Mouse (Mus musculus): Measurements from ENCODE around the gene Gm20479. TPM values are rescaled to one million over a fixed set of nuclear protein-coding genes. Genes with fewer than 3 reads are reported as not detected.
A peak's percentile ranks its signal among the peaks of the same experiment; 100 is the strongest.

Gene Gm20479
- not detected for polyA plus RNA-seq (2012; fragmentation: generic; extraction: Trizol)
- long read RNA-seq, experiment 1, result 0 reads
- long read RNA-seq, experiment 2, result 0 reads

DNA sequence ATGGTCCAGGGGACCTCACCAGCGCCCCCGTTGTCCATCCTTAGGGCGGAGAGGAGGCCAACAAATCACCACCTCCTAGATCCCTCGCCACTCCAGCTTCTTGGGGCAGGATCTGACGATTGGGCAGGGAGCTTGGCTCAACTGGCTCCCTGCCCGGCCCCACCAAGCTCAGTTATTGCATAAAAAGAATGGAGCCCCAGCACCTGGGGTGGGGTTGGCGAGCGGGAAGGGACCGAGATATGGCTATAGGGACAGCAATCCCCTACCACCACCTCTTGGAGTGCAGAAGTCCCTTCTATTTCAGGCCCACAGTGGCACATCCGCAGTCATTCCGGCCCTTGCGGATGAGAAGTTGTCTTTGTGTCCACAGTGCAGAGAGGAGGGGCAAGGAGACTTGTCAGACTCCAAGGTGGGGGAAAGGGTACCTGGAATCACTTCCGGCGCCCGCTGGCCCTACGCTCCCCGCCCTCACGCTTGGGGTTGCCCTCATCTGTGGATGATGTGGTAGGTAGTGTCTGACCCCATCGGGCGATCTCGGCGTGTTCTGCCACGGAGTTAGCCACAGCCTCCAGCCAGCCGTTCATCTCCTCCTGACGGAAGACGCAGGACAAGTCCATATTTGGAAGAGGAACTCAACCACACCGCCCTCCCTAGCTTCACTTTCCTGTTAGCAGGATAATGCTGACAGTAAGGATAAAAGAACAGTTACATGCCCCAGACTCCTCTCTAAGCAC lies at the start of gene Gm20479:
Gene Gm20479, minus strand, starts transcription at position 559 of the 734 bp plus-strand sequence.
- Histone ChIP-seq H3K36me3 (ENCODE audit: control insufficient read depth, insufficient read depth) (no peaks in the 10 kb centered on the region), H3ac (ENCODE audit: control insufficient read depth, insufficient read length, low read depth) (no peak within 1 kb of the TSS), H3K27me3 (ENCODE audit: control insufficient read depth, insufficient read depth, insufficient read length) (no peaks in the 10 kb centered on the region), H3K79me3 (ENCODE audit: low read depth) (peaks cover 2% of the 10 kb centered on the region), H3K79me2 (ENCODE audit: control insufficient read depth, insufficient read depth) (peaks cover 9% of the 10 kb centered on the region), H3K4me3 (ENCODE audit: insufficient read depth, poor library complexity, severe bottlenecking) (no peak within 1 kb of the TSS)
- TF ChIP-seq CTCF (IDR thresholded peaks at IDR 0.05; ENCODE audit: control insufficient read depth, insufficient read depth, insufficient read length), result no peak
- TF ChIP-seq FOSL1 (IDR thresholded peaks at IDR 0.05; ENCODE audit: insufficient read depth, low read length, poor library complexity, severe bottlenecking), result no peak
- TF ChIP-seq MYOD1 (IDR thresholded peaks at IDR 0.05; ENCODE audit: control insufficient read depth, insufficient read length, low read depth), result no peak
- TF ChIP-seq USF1 (IDR thresholded peaks at IDR 0.05; ENCODE audit: low read depth), result no peak

DNA sequence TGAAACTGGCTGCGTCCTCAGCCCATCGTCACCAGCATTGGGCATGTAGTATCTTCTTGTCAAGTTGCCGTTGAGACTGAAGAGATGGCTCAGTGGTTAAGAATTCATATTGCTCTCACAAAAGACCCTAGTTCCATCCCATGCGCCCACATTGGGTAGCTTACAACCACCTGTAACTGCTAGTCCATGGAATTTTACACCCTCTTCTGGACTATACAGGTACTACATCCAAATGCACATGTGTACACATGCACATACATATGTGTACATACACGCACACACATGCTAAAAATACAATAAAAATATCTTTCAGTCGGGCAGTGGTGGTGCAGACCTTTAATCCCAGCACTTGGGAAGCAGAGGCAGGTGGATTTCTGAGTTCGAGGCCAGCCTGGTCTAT lies 49.3 kb upstream of the Gm20479 start:
- Histone ChIP-seq H3K79me3 (ENCODE audit: low read depth) (no peaks in the 10 kb centered on the region), H3K79me2 (ENCODE audit: control insufficient read depth, insufficient read depth) (no peaks in the 10 kb centered on the region), H3ac (ENCODE audit: control insufficient read depth, insufficient read length, low read depth) (no peak overlapping the region), H3K36me3 (ENCODE audit: control insufficient read depth, insufficient read depth) (no peaks in the 10 kb centered on the region), H3K4me3 (ENCODE audit: insufficient read depth, poor library complexity, severe bottlenecking) (no peak overlapping the region), H3K27me3 (ENCODE audit: control insufficient read depth, insufficient read depth, insufficient read length) (peaks cover 20% of the 10 kb centered on the region)
- no peak for TF ChIP-seq MYOD1 (IDR thresholded peaks at IDR 0.05; ENCODE audit: control insufficient read depth, insufficient read length, low read depth)
- no peak for TF ChIP-seq MYOG (IDR thresholded peaks at IDR 0.05; ENCODE audit: control insufficient read depth, extremely low read depth, insufficient read length)
- no peak for TF ChIP-seq USF1 (IDR thresholded peaks at IDR 0.05; ENCODE audit: low read depth)
- no peak for TF ChIP-seq MAX (IDR thresholded peaks at IDR 0.05)
- no peak for TF ChIP-seq CTCF (IDR thresholded peaks at IDR 0.05; ENCODE audit: control insufficient read depth, insufficient read depth, insufficient read length)
- no peak for TF ChIP-seq CEBPB (IDR thresholded peaks at IDR 0.05; ENCODE audit: low read depth)
- no peak for TF ChIP-seq FOSL1 (IDR thresholded peaks at IDR 0.05; ENCODE audit: insufficient read depth, low read length, poor library complexity, severe bottlenecking)

DNA sequence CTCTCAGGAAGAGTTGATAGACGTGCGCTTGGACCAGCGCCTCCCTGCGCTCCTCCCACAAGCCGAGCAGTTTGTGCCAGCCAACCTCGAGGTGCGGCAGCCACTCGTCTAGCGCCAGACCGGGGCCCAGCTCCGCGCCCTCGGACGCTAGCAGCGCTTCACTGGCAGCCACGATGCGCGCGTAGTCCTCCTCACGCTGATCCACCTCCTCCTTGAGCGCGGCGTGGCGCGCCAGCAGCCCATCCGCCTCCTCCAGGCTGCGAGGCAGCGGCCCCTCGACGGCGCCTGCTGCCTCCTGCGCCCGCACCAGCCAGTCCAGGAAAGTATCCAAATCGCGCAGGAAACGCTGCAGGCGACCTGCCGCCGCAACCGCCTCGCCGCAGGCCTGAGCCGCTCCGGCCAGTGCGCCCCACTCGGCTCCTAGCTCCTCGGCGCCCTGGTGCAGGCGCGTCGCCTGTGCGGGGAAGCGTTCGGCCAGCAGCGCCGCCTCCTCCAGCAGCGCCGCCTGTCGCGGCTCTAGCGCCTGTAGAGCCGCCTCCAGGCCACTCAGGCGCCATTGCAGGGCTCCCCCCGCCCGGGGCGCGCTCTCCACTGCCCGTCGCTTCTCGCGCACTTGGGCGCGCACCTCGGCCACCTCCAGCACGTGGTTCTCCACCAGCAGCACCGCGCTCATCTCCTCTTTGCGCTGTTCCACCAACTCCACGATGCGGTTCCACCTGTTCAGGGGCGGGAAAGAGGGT lies 47.2 kb upstream of the Gm20479 start:
- TF ChIP-seq MYOG (IDR thresholded peaks at IDR 0.05; ENCODE audit: control insufficient read depth, extremely low read depth, insufficient read length), result no peak
- TF ChIP-seq FOSL1 (IDR thresholded peaks at IDR 0.05; ENCODE audit: insufficient read depth, low read length, poor library complexity, severe bottlenecking), result no peak
- TF ChIP-seq MYOD1 (IDR thresholded peaks at IDR 0.05; ENCODE audit: control insufficient read depth, insufficient read length, low read depth), result no peak
- no peak for TF ChIP-seq USF1 (IDR thresholded peaks at IDR 0.05; ENCODE audit: low read depth)
- TF ChIP-seq CEBPB (IDR thresholded peaks at IDR 0.05; ENCODE audit: low read depth), result no peak
- no peak for TF ChIP-seq MAX (IDR thresholded peaks at IDR 0.05)
- no peak for TF ChIP-seq CTCF (IDR thresholded peaks at IDR 0.05; ENCODE audit: control insufficient read depth, insufficient read depth, insufficient read length)
- peaks cover 20% of the 10 kb centered on the region for H3K27me3 ChIP-seq (ENCODE audit: control insufficient read depth, insufficient read depth, insufficient read length)
- H3K36me3 ChIP-seq (ENCODE audit: control insufficient read depth, insufficient read depth), result no peaks in the 10 kb centered on the region
- H3K79me2 ChIP-seq (ENCODE audit: control insufficient read depth, insufficient read depth), result no peaks in the 10 kb centered on the region
- no peaks in the 10 kb centered on the region for H3K79me3 ChIP-seq (ENCODE audit: low read depth)
- H3ac ChIP-seq (ENCODE audit: control insufficient read depth, insufficient read length, low read depth), result no peak overlapping the region
- no peak overlapping the region for H3K4me3 ChIP-seq (ENCODE audit: insufficient read depth, poor library complexity, severe bottlenecking)

DNA sequence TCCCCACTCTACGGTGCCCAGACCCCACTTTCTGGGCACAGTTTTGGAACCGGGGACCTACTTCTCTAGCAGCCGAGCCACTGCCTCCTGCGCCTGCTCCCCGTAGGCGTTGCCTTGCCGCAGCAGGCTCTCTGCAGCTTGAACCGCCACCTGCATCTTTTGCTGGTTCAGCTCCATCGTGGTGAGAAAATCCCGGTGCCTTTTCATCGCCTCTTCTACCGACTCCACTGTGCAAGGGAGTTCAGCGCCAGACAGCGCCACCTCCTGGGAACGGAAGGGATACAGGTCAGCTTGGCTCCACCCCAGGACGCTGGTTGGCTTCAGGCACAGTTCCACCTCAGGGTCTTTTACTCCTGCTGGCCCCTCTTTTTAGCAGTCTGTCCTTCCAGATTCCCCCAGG lies 45.5 kb upstream of the Gm20479 start:
- Histone ChIP-seq H3K4me3 (ENCODE audit: insufficient read depth, poor library complexity, severe bottlenecking) (no peak overlapping the region), H3K36me3 (ENCODE audit: control insufficient read depth, insufficient read depth) (no peaks in the 10 kb centered on the region), H3K79me3 (ENCODE audit: low read depth) (no peaks in the 10 kb centered on the region), H3K79me2 (ENCODE audit: control insufficient read depth, insufficient read depth) (no peaks in the 10 kb centered on the region), H3ac (ENCODE audit: control insufficient read depth, insufficient read length, low read depth) (no peak overlapping the region), H3K27me3 (ENCODE audit: control insufficient read depth, insufficient read depth, insufficient read length) (peaks cover 8% of the 10 kb centered on the region)
- no peak for TF ChIP-seq MYOD1 (IDR thresholded peaks at IDR 0.05; ENCODE audit: control insufficient read depth, insufficient read length, low read depth)
- TF ChIP-seq CTCF (IDR thresholded peaks at IDR 0.05; ENCODE audit: control insufficient read depth, insufficient read depth, insufficient read length), result peak; percentile 41

DNA sequence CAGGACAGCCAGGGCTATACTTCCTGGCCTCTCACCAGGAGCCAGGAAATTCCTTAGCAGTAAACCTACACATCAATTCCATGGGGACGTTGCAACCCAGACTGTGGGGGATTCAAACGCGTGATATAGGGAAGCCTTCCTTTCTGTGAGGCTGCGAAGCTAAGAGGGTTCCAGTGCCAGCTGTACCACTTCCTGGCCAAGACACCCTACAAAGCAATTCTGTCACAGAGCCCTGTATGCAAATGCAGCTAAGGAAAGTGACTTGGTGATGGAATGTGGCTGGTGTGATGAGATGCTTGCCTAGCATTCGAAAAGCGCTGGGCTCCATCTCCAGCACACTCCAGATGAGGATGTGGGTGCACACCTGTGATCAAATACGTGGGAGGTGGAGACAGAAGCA lies 43.3 kb upstream of the Gm20479 start:
- Histone ChIP-seq H3K36me3 (ENCODE audit: control insufficient read depth, insufficient read depth) (no peaks in the 10 kb centered on the region), H3K79me2 (ENCODE audit: control insufficient read depth, insufficient read depth) (no peaks in the 10 kb centered on the region), H3K27me3 (ENCODE audit: control insufficient read depth, insufficient read depth, insufficient read length) (peaks cover 16% of the 10 kb centered on the region), H3ac (ENCODE audit: control insufficient read depth, insufficient read length, low read depth) (no peak overlapping the region), H3K4me3 (ENCODE audit: insufficient read depth, poor library complexity, severe bottlenecking) (no peak overlapping the region), H3K79me3 (ENCODE audit: low read depth) (no peaks in the 10 kb centered on the region)
- TF ChIP-seq CEBPB (IDR thresholded peaks at IDR 0.05; ENCODE audit: low read depth), result no peak
- no peak for TF ChIP-seq MAX (IDR thresholded peaks at IDR 0.05)
- no peak for TF ChIP-seq MYOG (IDR thresholded peaks at IDR 0.05; ENCODE audit: control insufficient read depth, extremely low read depth, insufficient read length)
- no peak for TF ChIP-seq CTCF (IDR thresholded peaks at IDR 0.05; ENCODE audit: control insufficient read depth, insufficient read depth, insufficient read length)
- TF ChIP-seq USF1 (IDR thresholded peaks at IDR 0.05; ENCODE audit: low read depth), result no peak
- TF ChIP-seq MYOD1 (IDR thresholded peaks at IDR 0.05; ENCODE audit: control insufficient read depth, insufficient read length, low read depth), result no peak
- no peak for TF ChIP-seq FOSL1 (IDR thresholded peaks at IDR 0.05; ENCODE audit: insufficient read depth, low read length, poor library complexity, severe bottlenecking)

Data from C2C12 (cell line).